Mouse (Mus musculus): ENCODE results near the gene Ptpn6. TPM values are rescaled to one million over a fixed set of nuclear protein-coding genes. Genes with fewer than 3 reads are reported as not detected.

The Ptpn6 gene
- polyA plus RNA-seq, 1 experiment: 281 TPM

DNA sequence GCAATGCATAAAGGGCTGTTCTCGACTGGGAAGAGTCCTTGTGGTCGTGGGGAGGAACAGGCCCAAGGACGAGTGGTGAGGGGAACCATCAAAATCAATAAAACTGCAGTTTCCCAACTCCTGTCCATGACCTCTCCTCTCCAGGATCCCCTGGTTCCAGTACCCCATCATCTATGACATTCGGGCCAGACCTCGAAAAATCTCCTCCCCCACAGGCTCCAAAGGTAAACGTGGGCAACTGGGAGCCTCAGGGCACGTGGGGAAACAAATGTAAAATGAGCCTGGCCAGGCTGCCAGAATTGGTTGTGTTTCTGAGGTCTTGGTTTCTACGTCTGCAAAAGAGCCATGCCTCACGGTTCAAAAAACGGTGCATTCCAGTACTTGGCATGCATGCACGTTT lies 25.6 kb downstream of the Ptpn6 start:
- H3K4me3 ChIP-seq (ENCODE audit: extremely low read depth, insufficient read depth, insufficient read length): peak overlapping the region; percentile 81
- H3K4me1 ChIP-seq (ENCODE audit: control insufficient read depth, insufficient read depth, insufficient read length): peaks cover 10% of the 10 kb centered on the region; the same call in 1 of the 2 replicates
- 17% methylated on average over 11 of the region's 11 CpGs for WGBS
- H3K36me3 ChIP-seq (ENCODE audit: control insufficient read depth, insufficient read depth, low read length): peaks cover 20% of the 10 kb centered on the region
- DNase-seq (ENCODE audit: low read depth in 1 of 2, low spot score in 2 of 2): no peak
- TF ChIP-seq CTCF (IDR thresholded peaks at IDR 0.05; ENCODE audit: extremely low read depth, insufficient read depth, insufficient read length, insufficient replicate concordance) (no peak), POLR2A (IDR thresholded peaks at IDR 0.05; ENCODE audit: low read depth, low read length) (no peak)
- no peak overlapping the region for H3K27ac ChIP-seq (ENCODE audit: insufficient read depth, low read length)
- no peaks in the 10 kb centered on the region for H3K27me3 ChIP-seq (ENCODE audit: control insufficient read depth, insufficient read depth, low read length)

DNA sequence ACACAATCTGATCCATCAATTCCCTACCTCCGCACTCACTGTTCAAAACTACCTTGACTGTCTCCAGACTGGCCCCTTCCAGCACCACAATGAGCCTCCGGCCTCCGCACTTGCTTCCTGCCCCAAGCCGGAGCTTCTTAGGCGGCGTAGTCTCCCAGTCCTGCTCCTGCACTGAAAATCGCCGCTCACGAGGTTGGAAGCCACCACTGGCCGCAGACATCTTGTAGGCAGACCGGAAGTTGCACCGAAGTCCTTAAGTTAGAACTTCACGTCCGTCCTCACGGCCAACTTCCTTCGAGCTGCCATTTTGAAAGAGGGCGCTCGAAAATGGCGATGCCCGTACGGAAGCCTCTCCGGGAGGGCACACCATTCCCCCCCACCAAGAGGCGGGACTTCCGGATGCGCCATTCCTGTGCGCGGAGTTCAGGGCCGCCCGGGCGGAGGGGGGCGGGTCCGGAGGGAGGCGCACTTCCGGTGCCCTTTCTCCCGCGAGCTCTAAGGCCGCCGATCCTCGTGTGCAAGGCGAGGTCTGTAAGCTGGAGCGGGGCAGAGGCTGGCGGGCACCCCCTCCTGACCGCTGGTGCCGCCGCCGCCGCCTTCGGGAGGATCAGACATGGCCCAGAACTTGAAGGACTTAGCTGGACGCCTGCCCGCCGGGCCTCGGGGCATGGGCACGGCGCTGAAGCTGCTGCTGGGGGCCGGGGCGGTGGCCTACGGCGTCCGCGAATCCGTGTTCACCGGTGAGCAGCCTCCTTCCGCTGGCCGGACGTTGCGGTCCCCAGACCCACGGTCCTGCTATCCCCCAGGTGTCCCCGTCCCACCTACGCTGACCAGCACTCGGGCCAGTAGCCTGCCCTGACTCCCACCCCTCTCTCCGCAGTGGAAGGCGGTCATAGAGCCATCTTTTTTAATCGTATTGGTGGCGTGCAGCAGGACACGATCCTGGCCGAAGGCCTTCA lies 26.4 kb downstream of the Ptpn6 start, which contains the start of the genes Emg1 and Phb2:
Gene Emg1, minus strand, starts transcription at position 355 of the 959 bp plus-strand sequence.
Gene Phb2, plus strand, starts transcription at position 513 of the 959 bp plus-strand sequence.
- Histone ChIP-seq H3K27me3 (ENCODE audit: control insufficient read depth, insufficient read depth, low read length) (no peaks in the 10 kb centered on the region), H3K36me3 (ENCODE audit: control insufficient read depth, insufficient read depth, low read length) (peaks cover 20% of the 10 kb centered on the region), H3K4me3 (ENCODE audit: extremely low read depth, insufficient read depth, insufficient read length) (peak within 1 kb of the TSS; percentile 93), H3K27ac (ENCODE audit: insufficient read depth, low read length) (peak within 1 kb of the TSS; percentile 83), H3K4me1 (ENCODE audit: control insufficient read depth, insufficient read depth, insufficient read length) (peaks cover 7% of the 10 kb centered on the region; the same call in 1 of the 2 replicates)
- DNase-seq (ENCODE audit: low read depth in 1 of 2, low spot score in 2 of 2): peak; percentile 96 to 98
- no peak for TF ChIP-seq CTCF (IDR thresholded peaks at IDR 0.05; ENCODE audit: extremely low read depth, insufficient read depth, insufficient read length, insufficient replicate concordance)
- TF ChIP-seq POLR2A (IDR thresholded peaks at IDR 0.05; ENCODE audit: low read depth, low read length): 0 out of 2 replicates have a peak, but pooled peaks have one; percentile 33
- WGBS: under 1% methylated on average over 76 of the region's 76 CpGs

- H3K27me3 ChIP-seq (ENCODE audit: control insufficient read depth, insufficient read depth, low read length): no peaks in the 10 kb centered on the region
- H3K4me3 ChIP-seq (ENCODE audit: extremely low read depth, insufficient read depth, insufficient read length): no peak overlapping the region
- no peak for DNase-seq (ENCODE audit: low read depth in 1 of 2, low spot score in 2 of 2)
- H3K27ac ChIP-seq (ENCODE audit: insufficient read depth, low read length): no peak overlapping the region
- peaks cover 16% of the 10 kb centered on the region for H3K36me3 ChIP-seq (ENCODE audit: control insufficient read depth, insufficient read depth, low read length)
- TF ChIP-seq CTCF (IDR thresholded peaks at IDR 0.05; ENCODE audit: extremely low read depth, insufficient read depth, insufficient read length, insufficient replicate concordance): no peak
- TF ChIP-seq POLR2A (IDR thresholded peaks at IDR 0.05; ENCODE audit: low read depth, low read length): no peak
- peaks cover 5% of the 10 kb centered on the region; the same call in 1 of the 2 replicates for H3K4me1 ChIP-seq (ENCODE audit: control insufficient read depth, insufficient read depth, insufficient read length)
- WGBS: 95% methylated on average over 10 of the region's 10 CpGs
Measured at GRCm38 (mm10) chr6:124708289-124708889, 30.1 kb downstream of the Ptpn6 start.

DNA sequence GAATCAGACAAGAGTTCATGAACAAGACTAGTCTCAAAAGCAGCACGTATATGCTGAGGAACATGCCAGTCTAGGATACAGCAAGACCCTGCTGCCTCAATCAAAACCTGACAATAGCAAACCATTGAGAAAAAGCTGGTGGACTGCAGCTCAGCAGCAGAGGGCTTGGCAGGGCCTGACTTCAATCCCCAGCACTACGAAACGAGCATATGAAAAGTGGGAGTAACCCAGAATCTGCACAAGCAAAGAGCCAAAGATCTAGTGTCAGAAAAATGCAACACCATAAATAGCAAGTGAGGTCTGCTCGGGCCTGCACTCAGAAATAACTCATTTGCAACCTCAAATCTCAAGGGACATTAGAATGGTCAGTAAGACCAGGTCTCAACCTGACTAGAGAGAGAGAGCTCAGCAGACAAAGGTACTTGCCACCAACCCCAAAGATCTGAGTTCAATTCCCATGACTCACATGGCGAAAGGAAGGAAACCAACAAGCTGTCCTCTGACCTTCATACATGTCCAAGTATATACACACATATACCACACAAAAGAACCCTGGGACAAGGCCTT lies 32.4 kb downstream of the Ptpn6 start:
- Histone ChIP-seq H3K27me3 (ENCODE audit: control insufficient read depth, insufficient read depth, low read length) (no peaks in the 10 kb centered on the region), H3K4me3 (ENCODE audit: extremely low read depth, insufficient read depth, insufficient read length) (no peak overlapping the region), H3K4me1 (ENCODE audit: control insufficient read depth, insufficient read depth, insufficient read length) (no peaks in the 10 kb centered on the region), H3K36me3 (ENCODE audit: control insufficient read depth, insufficient read depth, low read length) (peaks cover 21% of the 10 kb centered on the region), H3K27ac (ENCODE audit: insufficient read depth, low read length) (no peak overlapping the region)
- 74% methylated on average over 5 of the region's 5 CpGs for WGBS
- no peak for DNase-seq (ENCODE audit: low read depth in 1 of 2, low spot score in 2 of 2)
- TF ChIP-seq POLR2A (IDR thresholded peaks at IDR 0.05; ENCODE audit: low read depth, low read length) (no peak), CTCF (IDR thresholded peaks at IDR 0.05; ENCODE audit: extremely low read depth, insufficient read depth, insufficient read length, insufficient replicate concordance) (no peak)

DNA sequence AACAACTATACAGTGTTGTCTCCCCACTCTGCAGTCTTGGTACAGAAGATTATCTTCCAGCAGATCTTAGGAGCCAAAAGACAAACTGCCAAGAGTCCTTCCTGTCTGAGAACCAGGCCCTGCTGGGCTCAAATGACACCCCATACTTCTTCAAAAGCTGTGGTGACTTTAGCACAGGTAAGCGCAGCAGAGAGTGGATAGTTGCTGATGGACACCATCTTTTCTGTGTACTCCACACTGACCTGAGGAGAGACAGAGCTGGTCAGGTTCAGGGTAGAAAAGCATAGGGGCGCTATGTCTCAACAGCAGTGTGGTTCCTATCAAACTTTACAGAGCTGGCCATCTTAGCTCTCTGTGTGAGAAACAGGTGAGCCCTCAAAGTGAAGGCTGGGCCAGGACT lies 34.1 kb downstream of the Ptpn6 start:
- Histone ChIP-seq H3K27ac (ENCODE audit: insufficient read depth, low read length) (no peak overlapping the region), H3K36me3 (ENCODE audit: control insufficient read depth, insufficient read depth, low read length) (peaks cover 21% of the 10 kb centered on the region), H3K4me1 (ENCODE audit: control insufficient read depth, insufficient read depth, insufficient read length) (no peaks in the 10 kb centered on the region; the same call in 1 of the 2 replicates), H3K27me3 (ENCODE audit: control insufficient read depth, insufficient read depth, low read length) (no peaks in the 10 kb centered on the region), H3K4me3 (ENCODE audit: extremely low read depth, insufficient read depth, insufficient read length) (no peak overlapping the region)
- no peak for DNase-seq (ENCODE audit: low read depth in 1 of 2, low spot score in 2 of 2)
- TF ChIP-seq POLR2A (IDR thresholded peaks at IDR 0.05; ENCODE audit: low read depth, low read length) (no peak), CTCF (IDR thresholded peaks at IDR 0.05; ENCODE audit: extremely low read depth, insufficient read depth, insufficient read length, insufficient replicate concordance) (no peak)
- 97% methylated on average over 2 of the region's 2 CpGs for WGBS

GRCm38 (mm10) chr6:124703789-124704188 lies 34.7 kb downstream of the Ptpn6 start:
- no peak overlapping the region for H3K27ac ChIP-seq (ENCODE audit: insufficient read depth, low read length)
- no peak overlapping the region for H3K4me3 ChIP-seq (ENCODE audit: extremely low read depth, insufficient read depth, insufficient read length)
- no peaks in the 10 kb centered on the region; the same call in 1 of the 2 replicates for H3K4me1 ChIP-seq (ENCODE audit: control insufficient read depth, insufficient read depth, insufficient read length)
- no peak for DNase-seq (ENCODE audit: low read depth in 1 of 2, low spot score in 2 of 2)
- H3K27me3 ChIP-seq (ENCODE audit: control insufficient read depth, insufficient read depth, low read length): no peaks in the 10 kb centered on the region
- peaks cover 21% of the 10 kb centered on the region for H3K36me3 ChIP-seq (ENCODE audit: control insufficient read depth, insufficient read depth, low read length)
- 77% methylated on average over 7 of the region's 7 CpGs for WGBS
- TF ChIP-seq POLR2A (IDR thresholded peaks at IDR 0.05; ENCODE audit: low read depth, low read length): no peak
- TF ChIP-seq CTCF (IDR thresholded peaks at IDR 0.05; ENCODE audit: extremely low read depth, insufficient read depth, insufficient read length, insufficient replicate concordance): no peak

All from spleen, adult 2 months (tissue).